Mouse (Mus musculus): ENCODE measurements around the gene Kdm5c. TPM values are rescaled to one million over a fixed set of nuclear protein-coding genes. Genes with fewer than 3 reads are reported as not detected.

Kdm5c gene
- 28.6 and 30.2 TPM in 2 replicates for polyA plus RNA-seq (2014; fragmentation: Nextera tagmentation; extraction: Ambion mirVana)

- under 1% methylated on average over 69 of the region's 69 CpGs for whole genome bisulfite sequencing (ENCODE audit: insufficient replicate concordance)
- H3K9me3 ChIP-seq (replicated peaks; ENCODE audit: control insufficient read depth, low read length) = no peaks in the 10 kb centered on the region
- ATAC-seq (replicated peaks; ENCODE audit: insufficient number of reproducible peaks, low FRiP score, low TSS enrichment) = peak; percentile 97
Measured at GRCm38 (mm10) chrX:152232781-152233763, at the start of gene Kdm5c. Gene Kdm5c (plus strand): TSS chrX:152233020.

GRCm38 (mm10) chrX:152187151-152187550 lies 45.7 kb upstream of the Kdm5c start:
- Histone ChIP-seq H3K4me2 (no peak overlapping the region), H3K4me1 (ENCODE audit: control insufficient read depth, insufficient read depth, low read length) (no peaks in the 10 kb centered on the region), H3K9ac (ENCODE audit: low read depth, low read length) (no peak overlapping the region), H3K27ac (ENCODE audit: low read depth, low read length) (no peak overlapping the region), H3K27me3 (ENCODE audit: control insufficient read depth, insufficient read depth, low read length) (peaks cover 22% of the 10 kb centered on the region), H3K36me3 (ENCODE audit: control insufficient read depth, insufficient read depth, low read length) (no peaks in the 10 kb centered on the region), H3K4me3 (ENCODE audit: low read depth, low read length) (no peak overlapping the region), H3K9me3 (replicated peaks; ENCODE audit: control insufficient read depth, low read length) (no peaks in the 10 kb centered on the region)
- ATAC-seq (replicated peaks; ENCODE audit: insufficient number of reproducible peaks, low FRiP score, low TSS enrichment) = no peak

More at GRCm38 (mm10) chrX:152232781-152233763, at the start of gene Kdm5c:
- Histone ChIP-seq H3K4me2 (peak within 1 kb of the TSS; percentile 65), H3K27ac (ENCODE audit: low read depth, low read length) (peak within 1 kb of the TSS; percentile 50), H3K36me3 (ENCODE audit: control insufficient read depth, insufficient read depth, low read length) (no peaks in the 10 kb centered on the region), H3K9ac (ENCODE audit: low read depth, low read length) (peak within 1 kb of the TSS; percentile 97), H3K4me1 (ENCODE audit: control insufficient read depth, insufficient read depth, low read length) (peaks cover 11% of the 10 kb centered on the region), H3K4me3 (ENCODE audit: low read depth, low read length) (peak within 1 kb of the TSS; percentile 87), H3K27me3 (ENCODE audit: control insufficient read depth, insufficient read depth, low read length) (no peaks in the 10 kb centered on the region; the same call in 1 of the 2 replicates)

GRCm38 (mm10) chrX:152191266-152191665 lies 41.6 kb upstream of the Kdm5c start:
- ATAC-seq (replicated peaks; ENCODE audit: insufficient number of reproducible peaks, low FRiP score, low TSS enrichment) = no peak
- Histone ChIP-seq H3K27ac (ENCODE audit: low read depth, low read length) (no peak overlapping the region), H3K4me2 (no peak overlapping the region), H3K9ac (ENCODE audit: low read depth, low read length) (no peak overlapping the region), H3K27me3 (ENCODE audit: control insufficient read depth, insufficient read depth, low read length) (peaks cover 43% of the 10 kb centered on the region), H3K4me1 (ENCODE audit: control insufficient read depth, insufficient read depth, low read length) (no peaks in the 10 kb centered on the region), H3K4me3 (ENCODE audit: low read depth, low read length) (no peak overlapping the region), H3K36me3 (ENCODE audit: control insufficient read depth, insufficient read depth, low read length) (no peaks in the 10 kb centered on the region), H3K9me3 (replicated peaks; ENCODE audit: control insufficient read depth, low read length) (no peaks in the 10 kb centered on the region)
- WGBS (ENCODE audit: insufficient replicate concordance) = 76% methylated on average over 1 of the region's 1 CpGs

GRCm38 (mm10) chrX:152197814-152198648 lies 34.8 kb upstream of the Kdm5c start:
- WGBS (ENCODE audit: insufficient replicate concordance) = 88% methylated on average over 1 of the region's 1 CpGs
- H3K4me3 ChIP-seq (ENCODE audit: low read depth, low read length) = no peak overlapping the region
- H3K27ac ChIP-seq (ENCODE audit: low read depth, low read length) = no peak overlapping the region
- no peak for ATAC-seq (replicated peaks; ENCODE audit: insufficient number of reproducible peaks, low FRiP score, low TSS enrichment)
- peaks cover 47% of the 10 kb centered on the region for H3K27me3 ChIP-seq (ENCODE audit: control insufficient read depth, insufficient read depth, low read length)
- no peak overlapping the region for H3K4me2 ChIP-seq
- no peak overlapping the region for H3K9ac ChIP-seq (ENCODE audit: low read depth, low read length)
- no peaks in the 10 kb centered on the region for H3K36me3 ChIP-seq (ENCODE audit: control insufficient read depth, insufficient read depth, low read length)
- no peaks in the 10 kb centered on the region for H3K9me3 ChIP-seq (replicated peaks; ENCODE audit: control insufficient read depth, low read length)
- no peaks in the 10 kb centered on the region for H3K4me1 ChIP-seq (ENCODE audit: control insufficient read depth, insufficient read depth, low read length)

- Histone ChIP-seq H3K27ac (ENCODE audit: low read depth, low read length) (no peak overlapping the region), H3K9ac (ENCODE audit: low read depth, low read length) (no peak overlapping the region), H3K4me1 (ENCODE audit: control insufficient read depth, insufficient read depth, low read length) (no peaks in the 10 kb centered on the region), H3K4me3 (ENCODE audit: low read depth, low read length) (no peak overlapping the region), H3K9me3 (replicated peaks; ENCODE audit: control insufficient read depth, low read length) (no peaks in the 10 kb centered on the region), H3K27me3 (ENCODE audit: control insufficient read depth, insufficient read depth, low read length) (peaks cover 44% of the 10 kb centered on the region), H3K36me3 (ENCODE audit: control insufficient read depth, insufficient read depth, low read length) (no peaks in the 10 kb centered on the region), H3K4me2 (no peak overlapping the region)
- WGBS (ENCODE audit: insufficient replicate concordance) = 30% methylated on average over 4 of the region's 4 CpGs
- no peak for ATAC-seq (replicated peaks; ENCODE audit: insufficient number of reproducible peaks, low FRiP score, low TSS enrichment)
Measured at GRCm38 (mm10) chrX:152201737-152202421, 30.9 kb upstream of the Kdm5c start.

- Histone ChIP-seq H3K27me3 (ENCODE audit: control insufficient read depth, insufficient read depth, low read length) (peaks cover 43% of the 10 kb centered on the region), H3K4me1 (ENCODE audit: control insufficient read depth, insufficient read depth, low read length) (no peaks in the 10 kb centered on the region), H3K9ac (ENCODE audit: low read depth, low read length) (no peak overlapping the region), H3K27ac (ENCODE audit: low read depth, low read length) (no peak overlapping the region), H3K4me3 (ENCODE audit: low read depth, low read length) (no peak overlapping the region), H3K4me2 (no peak overlapping the region), H3K9me3 (replicated peaks; ENCODE audit: control insufficient read depth, low read length) (no peaks in the 10 kb centered on the region), H3K36me3 (ENCODE audit: control insufficient read depth, insufficient read depth, low read length) (no peaks in the 10 kb centered on the region)
- ATAC-seq (replicated peaks; ENCODE audit: insufficient number of reproducible peaks, low FRiP score, low TSS enrichment) = no peak
- WGBS (ENCODE audit: insufficient replicate concordance) = 50% methylated on average over 8 of the region's 8 CpGs
Measured at GRCm38 (mm10) chrX:152202422-152203103, 30.3 kb upstream of the Kdm5c start.

- H3K36me3 ChIP-seq (ENCODE audit: control insufficient read depth, insufficient read depth, low read length) = no peaks in the 10 kb centered on the region
Measured at GRCm38 (mm10) chrX:152203247-152203646, 29.6 kb upstream of the Kdm5c start.

GRCm38 (mm10) chrX:152205486-152205885 lies 27.3 kb upstream of the Kdm5c start:
- 84% methylated on average over 1 of the region's 1 CpGs for WGBS (ENCODE audit: insufficient replicate concordance)
- Histone ChIP-seq H3K27ac (ENCODE audit: low read depth, low read length) (no peak overlapping the region), H3K9ac (ENCODE audit: low read depth, low read length) (no peak overlapping the region), H3K4me2 (no peak overlapping the region), H3K27me3 (ENCODE audit: control insufficient read depth, insufficient read depth, low read length) (peaks cover 44% of the 10 kb centered on the region), H3K9me3 (replicated peaks; ENCODE audit: control insufficient read depth, low read length) (no peaks in the 10 kb centered on the region), H3K4me3 (ENCODE audit: low read depth, low read length) (no peak overlapping the region), H3K36me3 (ENCODE audit: control insufficient read depth, insufficient read depth, low read length) (no peaks in the 10 kb centered on the region), H3K4me1 (ENCODE audit: control insufficient read depth, insufficient read depth, low read length) (no peaks in the 10 kb centered on the region)
- ATAC-seq (replicated peaks; ENCODE audit: insufficient number of reproducible peaks, low FRiP score, low TSS enrichment) = no peak

More at GRCm38 (mm10) chrX:152203247-152203646, 29.6 kb upstream of the Kdm5c start:
- Histone ChIP-seq H3K4me1 (ENCODE audit: control insufficient read depth, insufficient read depth, low read length) (no peaks in the 10 kb centered on the region), H3K4me3 (ENCODE audit: low read depth, low read length) (no peak overlapping the region), H3K4me2 (no peak overlapping the region), H3K9me3 (replicated peaks; ENCODE audit: control insufficient read depth, low read length) (no peaks in the 10 kb centered on the region), H3K27me3 (ENCODE audit: control insufficient read depth, insufficient read depth, low read length) (peaks cover 41% of the 10 kb centered on the region), H3K9ac (ENCODE audit: low read depth, low read length) (no peak overlapping the region), H3K27ac (ENCODE audit: low read depth, low read length) (no peak overlapping the region)
- ATAC-seq (replicated peaks; ENCODE audit: insufficient number of reproducible peaks, low FRiP score, low TSS enrichment) = no peak
- 69% methylated on average over 4 of the region's 4 CpGs for WGBS (ENCODE audit: insufficient replicate concordance)
